In genomic region chr13:52015496-52015895, GRCm38 (mm10) we compare ENCODE assay signal across 10 mouse cellular contexts.
DNase-seq lines count a peak whose midpoint lies in the region; ATAC-seq lines count a peak whose summit lies in the region.
"Had no signal": no experiment of that assay in that cellular context is flagged by ENCODE, and none has a peak within 500 bp of the region (broad histone marks: within the 10 kb centered on the region; RNA-seq: fewer than 3 reads in every experiment).

No protein-coding gene starts in this region.

- no peaks in the 10 kb centered on the region for H3K9me3 ChIP-seq in forebrain, embryonic 10.5 days
- no peaks in the 10 kb centered on the region for H3K9me3 ChIP-seq in hindbrain, embryonic 16.5 days (ENCODE audit: control insufficient read depth, low read length)
- H3K9me3 ChIP-seq in midbrain, embryonic 15.5 days: no peaks in the 10 kb centered on the region
- H3K9me3 ChIP-seq: liver, embryonic 15.5 days had no signal

- peak; percentile 49; the same call in 1 of the 2 replicates for ATAC-seq in hindbrain, embryonic 16.5 days
- peak; percentile 59 for ATAC-seq in midbrain, embryonic 15.5 days (replicated peaks)

- DNase-seq in embryo, embryonic 11 days: peak; percentile 79
- peak; percentile 36 for DNase-seq in forebrain, embryonic 10.5 days (ENCODE audit: extremely low spot score, low spot score)
- no peak for DNase-seq in frontal cortex, postnatal 14 days (ENCODE audit: low spot score in 2 of 2)
- no peak for DNase-seq in left cerebral cortex, adult 9 months (ENCODE audit: low spot score in 2 of 2)
- no peak for DNase-seq in heart, postnatal 36 days
- no peak for DNase-seq in ovary, postnatal 10 days (ENCODE audit: low spot score)
- DNase-seq: heart, adult 18-20 months had no signal

- intact Hi-C loops in heart, postnatal 36 days (cut with DNase I): no loop called here

- H3K4me2 ChIP-seq in hindbrain, embryonic 16.5 days (ENCODE audit: low read length): no peak overlapping the region
- H3K4me2 ChIP-seq in midbrain, embryonic 15.5 days: peak overlapping the region; percentile 19
- H3K4me2 ChIP-seq: liver, embryonic 15.5 days had no signal

- H3K27me3 ChIP-seq in forebrain, embryonic 10.5 days (ENCODE audit: poor library complexity, severe bottlenecking): peaks cover 48% of the 10 kb centered on the region
- H3K27me3 ChIP-seq in hindbrain, embryonic 16.5 days (replicated peaks; ENCODE audit: control insufficient read depth, insufficient read depth, low read length): no peaks in the 10 kb centered on the region
- no peaks in the 10 kb centered on the region for H3K27me3 ChIP-seq in midbrain, embryonic 15.5 days (replicated peaks)
- H3K27me3 ChIP-seq: liver, embryonic 15.5 days had no signal

- WGBS in forebrain, embryonic 10.5 days: 18% methylated on average over 5 of the region's 5 CpGs
- WGBS in hindbrain, embryonic 16.5 days: 6% methylated on average over 5 of the region's 5 CpGs
- WGBS in midbrain, embryonic 15.5 days: 9% methylated on average over 5 of the region's 5 CpGs

- peak overlapping the region; percentile 36 for H3K9ac ChIP-seq in hindbrain, embryonic 16.5 days (ENCODE audit: low read depth, low read length)
- no peak overlapping the region for H3K9ac ChIP-seq in midbrain, embryonic 15.5 days
- H3K9ac ChIP-seq: liver, embryonic 15.5 days had no signal

- no peaks in the 10 kb centered on the region for H3K36me3 ChIP-seq in forebrain, embryonic 10.5 days (replicated peaks)
- H3K36me3 ChIP-seq in hindbrain, embryonic 16.5 days (ENCODE audit: control insufficient read depth, insufficient read depth, low read length): no peaks in the 10 kb centered on the region
- no peaks in the 10 kb centered on the region for H3K36me3 ChIP-seq in midbrain, embryonic 15.5 days (replicated peaks)
- H3K36me3 ChIP-seq: liver, embryonic 15.5 days had no signal

- peak overlapping the region; percentile 71 for H3K27ac ChIP-seq in forebrain, embryonic 10.5 days
- H3K27ac ChIP-seq in hindbrain, embryonic 16.5 days (ENCODE audit: low read depth, low read length): peak overlapping the region; percentile 70
- H3K27ac ChIP-seq in midbrain, embryonic 15.5 days: peak overlapping the region; percentile 75
- H3K27ac ChIP-seq: liver, embryonic 15.5 days had no signal

- no peak overlapping the region for H3K4me3 ChIP-seq in forebrain, embryonic 10.5 days
- no peak overlapping the region for H3K4me3 ChIP-seq in hindbrain, embryonic 16.5 days (ENCODE audit: low read length)
- no peak overlapping the region for H3K4me3 ChIP-seq in midbrain, embryonic 15.5 days
- H3K4me3 ChIP-seq: liver, embryonic 15.5 days had no signal

- H3K4me1 ChIP-seq in forebrain, embryonic 10.5 days: peaks cover 43% of the 10 kb centered on the region
- H3K4me1 ChIP-seq in hindbrain, embryonic 16.5 days (ENCODE audit: control insufficient read depth, insufficient read depth, low read depth, low read length): peaks cover 12% of the 10 kb centered on the region
- H3K4me1 ChIP-seq in midbrain, embryonic 15.5 days: peaks cover 30% of the 10 kb centered on the region
- H3K4me1 ChIP-seq: liver, embryonic 15.5 days had no signal

Comparison
In these comparisons a context has a peak if more than half of its experiments do, and no peak if none do; other contexts are left out.
1. DNase-seq: peak in embryo, embryonic 11 days (single experiment) and forebrain, embryonic 10.5 days (single experiment); none in frontal cortex, postnatal 14 days (0 of 2), left cerebral cortex, adult 9 months (0 of 2), heart, postnatal 36 days (0 of 2) and ovary, postnatal 10 days (single experiment).
2. Peak in every context shown above with its lines, with median percentiles within 50 percentile points of each other: H3K27ac ChIP-seq.